12 mouse cellular contexts compared by ENCODE assay signal in the genomic region with DNA sequence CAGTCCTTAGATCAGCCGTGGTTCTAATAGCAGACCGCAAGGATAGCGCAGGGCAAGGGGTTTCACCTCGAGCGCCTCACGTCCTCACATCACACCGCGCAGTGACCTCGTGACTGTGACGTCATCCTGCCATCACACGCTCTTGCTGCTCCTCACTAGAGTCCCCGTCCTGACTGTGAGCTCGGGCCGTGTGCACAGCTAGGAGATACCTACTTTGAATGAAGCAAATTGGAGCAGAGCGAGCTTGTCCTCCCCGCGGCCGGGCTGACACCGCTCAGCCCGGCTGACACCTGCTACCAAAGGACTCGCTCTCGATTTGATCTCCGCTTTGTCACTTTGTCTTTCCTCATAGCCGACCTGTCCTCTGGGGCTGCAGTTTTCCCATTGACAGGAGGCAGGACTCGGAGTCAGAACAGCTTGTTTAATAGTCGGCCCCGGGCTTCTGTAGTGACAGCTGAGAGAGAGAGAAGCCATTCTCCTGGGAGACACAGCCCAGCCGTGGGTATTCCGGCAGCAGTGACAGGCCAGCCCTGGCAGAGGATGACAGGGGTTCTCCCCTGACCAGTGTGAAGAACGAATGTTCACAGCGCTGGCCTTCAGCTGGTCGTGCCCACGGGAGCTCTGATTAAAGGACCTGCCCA.
DNase-seq lines count a peak whose midpoint lies in the region; ATAC-seq lines count a peak whose summit lies in the region.
"Had no signal": no experiment of that assay in that cellular context is flagged by ENCODE, and none has a peak within 500 bp of the region (broad histone marks: within the 10 kb centered on the region; RNA-seq: fewer than 3 reads in every experiment).

No protein-coding gene starts in this region.

- H3K9ac ChIP-seq in kidney, embryonic 16.5 days (replicated peaks; ENCODE audit: low read length): no peak overlapping the region
- H3K9ac ChIP-seq in hindbrain, embryonic 16.5 days (ENCODE audit: low read depth, low read length): no peak overlapping the region
- H3K9ac ChIP-seq: liver, embryonic 14.5 days had no signal

- no peaks in the 10 kb centered on the region for H3K9me3 ChIP-seq in kidney, embryonic 16.5 days (ENCODE audit: low read length)
- no peaks in the 10 kb centered on the region for H3K9me3 ChIP-seq in hindbrain, embryonic 16.5 days (ENCODE audit: control insufficient read depth, low read length)

- WGBS in kidney, embryonic 16.5 days: 70% methylated on average over 33 of the region's 33 CpGs
- WGBS in hindbrain, embryonic 16.5 days: 50% methylated on average over 33 of the region's 33 CpGs

- no peaks in the 10 kb centered on the region for H3K36me3 ChIP-seq in kidney, embryonic 16.5 days (ENCODE audit: insufficient read depth, low read length)
- no peaks in the 10 kb centered on the region for H3K36me3 ChIP-seq in hindbrain, embryonic 16.5 days (ENCODE audit: control insufficient read depth, insufficient read depth, low read length)

- no peak overlapping the region for H3K4me2 ChIP-seq in kidney, embryonic 16.5 days (replicated peaks; ENCODE audit: low read depth, low read length)
- peak overlapping the region; percentile 33 for H3K4me2 ChIP-seq in hindbrain, embryonic 16.5 days (ENCODE audit: low read length)

- no peak overlapping the region for H3K4me3 ChIP-seq in kidney, embryonic 16.5 days (ENCODE audit: low read length)
- no peak overlapping the region for H3K4me3 ChIP-seq in hindbrain, embryonic 16.5 days (ENCODE audit: low read length)

- DNase-seq in embryo, embryonic 10 days (ENCODE audit: low spot score): peak; percentile 26
- no peak for DNase-seq in embryo, embryonic 9.5 days (ENCODE audit: extremely low spot score)
- no peak for DNase-seq in kidney, adult 8-10 months
- DNase-seq in retina, postnatal 1 day: peak; percentile 60
- no peak for DNase-seq in lung, postnatal 25 days (ENCODE audit: low spot score)
- DNase-seq in B cell, adult 2 months: no peak
- DNase-seq: gastrocnemius, postnatal 14 days; layer of hippocampus, postnatal 36 days; right cerebral cortex, postnatal 14 days had no signal

- H3K27ac ChIP-seq in kidney, embryonic 16.5 days (ENCODE audit: low read length): no peak overlapping the region
- H3K27ac ChIP-seq in hindbrain, embryonic 16.5 days (ENCODE audit: low read depth, low read length): no peak overlapping the region
- H3K27ac ChIP-seq: liver, embryonic 14.5 days had no signal

- H3K4me1 ChIP-seq in kidney, embryonic 16.5 days (ENCODE audit: insufficient read depth, low read length): no peaks in the 10 kb centered on the region
- H3K4me1 ChIP-seq in hindbrain, embryonic 16.5 days (ENCODE audit: control insufficient read depth, insufficient read depth, low read depth, low read length): no peaks in the 10 kb centered on the region; the same call in 1 of the 2 replicates

- no peaks in the 10 kb centered on the region for H3K27me3 ChIP-seq in kidney, embryonic 16.5 days (ENCODE audit: insufficient read depth, low read length)
- no peaks in the 10 kb centered on the region for H3K27me3 ChIP-seq in hindbrain, embryonic 16.5 days (replicated peaks; ENCODE audit: control insufficient read depth, insufficient read depth, low read length)

- 0 out of 2 replicates have a peak, but pooled peaks have one; percentile 42 for ATAC-seq in kidney, embryonic 16.5 days (ENCODE audit: low FRiP score, low TSS enrichment)
- ATAC-seq in hindbrain, embryonic 16.5 days: no peak

Comparison
In these comparisons a context has a peak if more than half of its experiments do, and no peak if none do; other contexts are left out.
1. DNase-seq: peak in embryo, embryonic 10 days (single experiment) and retina, postnatal 1 day (single experiment); none in embryo, embryonic 9.5 days (single experiment), kidney, adult 8-10 months (0 of 2), lung, postnatal 25 days (single experiment) and B cell, adult 2 months (0 of 2).